Mouse (Mus musculus) heart, postnatal 0 days (tissue): ENCODE data around the gene Astn2. TPM values are rescaled to one million over a fixed set of nuclear protein-coding genes. Genes with fewer than 3 reads are reported as not detected.
A peak's percentile ranks its signal among the peaks of the same experiment; 100 is the strongest.

ENCODE experiments used
- ATAC-seq: fragments of 200-750 bp; cut with Nextera tagmentation; 2 replicates; pipeline ENCODE4 v1.8.0; 2017; ENCODE audit warnings: low read depth, moderate number of reproducible peaks, moderate library complexity; ENCODE audit not compliant: insufficient read depth
- DNase-seq: peaks from one replicate; pipeline ENCODE4 v3.0.0-alpha.2; 2016; ENCODE audit warnings: low spot score
- H3K27ac ChIP-seq: fragments of 300-500 bp; sonication (generic); 2 replicates; pipeline ENCODE4 v1.5.1; 2014; ENCODE audit warnings: low read depth, mild to moderate bottlenecking
- H3K27me3 ChIP-seq: fragments of 300-500 bp; sonication (generic); 2 replicates; pipeline ENCODE4 v1.6.1; 2014; ENCODE audit warnings: low read length, mixed read lengths; ENCODE audit not compliant: control insufficient read depth, insufficient read depth
- H3K36me3 ChIP-seq: fragments of 300-500 bp; sonication (generic); replicated peaks from 2 replicates; pipeline ENCODE4 v1.6.1; 2014; ENCODE audit warnings: low read length, mixed read lengths; ENCODE audit not compliant: control insufficient read depth, insufficient read depth
- H3K4me1 ChIP-seq: fragments of 300-500 bp; sonication (generic); 2 replicates; pipeline ENCODE4 v1.6.1; 2014; ENCODE audit warnings: antibody characterized with exemption; ENCODE audit not compliant: control insufficient read depth, insufficient read depth
- H3K4me2 ChIP-seq: fragments of 300-500 bp; sonication (generic); 2 replicates; pipeline ENCODE4 v1.6.1; 2014; ENCODE audit warnings: low read depth, mild to moderate bottlenecking, low read length, moderate library complexity
- H3K4me3 ChIP-seq: fragments of 300-500 bp; sonication (generic); 2 replicates; pipeline ENCODE4 v1.5.1; 2014; ENCODE audit warnings: low read depth, low read length
- H3K9ac ChIP-seq: fragments of 300-500 bp; sonication (generic); replicated peaks from 2 replicates; pipeline ENCODE4 v1.6.1; 2014; ENCODE audit warnings: low read depth, low read length, mixed read lengths
- H3K9me3 ChIP-seq: fragments of 300-500 bp; sonication (generic); replicated peaks from 2 replicates; pipeline ENCODE4 v1.6.1; 2016; ENCODE audit warnings: low read length; ENCODE audit not compliant: control insufficient read depth
- CTCF ChIP-seq: IDR thresholded peaks from 2 replicates; pipeline ENCODE4 v1.5.1; 2016; ENCODE audit warnings: antibody characterized with exemption, control low read depth, low read depth
- EP300 ChIP-seq: IDR thresholded peaks from 2 replicates; pipeline ENCODE4 v1.6.1; 2016; ENCODE audit warnings: antibody characterized with exemption, low read depth
- WGBS: fragments of 180-500 bp; shearing (Covaris S2); extraction: QIAGEN DNeasy Blood & Tissue Kit; methylation state at CpG from one replicate; pipeline ENCODE4 v1.1.7; 2014; 5-methylcytosine and 5-hydroxymethylcytosine counted together
- polyA plus RNA-seq: library from polyadenylated mRNA; unstranded; fragments of >200 nt; fragmentation: Nextera tagmentation; extraction: Ambion mirVana; gene quantifications from 2 replicates; pipeline ENCODE4 v1.2.1, GENCODE M21; 2015
- total RNA-seq: library from RNA; depleted of rRNA; stranded (reverse); fragments of >200 nt; gene quantifications from 2 replicates; pipeline ENCODE4 v1.2.3, GENCODE M21; 2014; ENCODE audit warnings: low replicate concordance

Gene Astn2
- total and polyA plus RNA-seq, 2 experiments from 2014 or later = 0.25 to 3.7 TPM

DNA sequence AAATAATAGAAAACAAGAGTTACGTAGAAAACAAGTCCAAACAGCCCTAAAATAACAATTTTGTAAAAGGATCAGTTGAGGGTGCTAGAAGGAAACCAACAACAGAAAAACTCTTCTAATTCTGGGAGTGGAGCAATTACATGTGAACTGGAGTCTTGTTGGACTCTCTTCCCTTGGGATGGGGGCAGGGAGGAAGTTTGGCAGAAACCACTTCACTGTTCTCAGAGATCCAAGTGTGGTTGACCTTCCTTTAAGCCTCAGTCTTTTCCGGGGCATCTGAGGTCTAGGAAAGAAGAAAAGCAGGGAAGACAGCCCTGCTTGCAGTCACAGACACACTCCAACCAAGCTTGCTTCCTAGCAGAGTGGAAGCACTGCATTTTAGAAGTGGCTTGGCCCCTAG is 896.3 kb downstream of the Astn2 start:
- no peaks in the 10 kb centered on the region for H3K9me3 ChIP-seq
- no peaks in the 10 kb centered on the region for H3K4me1 ChIP-seq
- H3K4me3 ChIP-seq = no peak overlapping the region
- WGBS = 55% methylated on average over 2 of the region's 2 CpGs
- TF ChIP-seq CTCF = no peak
- TF ChIP-seq EP300 = no peak
- no peak overlapping the region for H3K9ac ChIP-seq
- DNase-seq = peak; percentile 13
- H3K4me2 ChIP-seq = no peak overlapping the region
- H3K27me3 ChIP-seq = no peaks in the 10 kb centered on the region
- H3K36me3 ChIP-seq = no peaks in the 10 kb centered on the region
- H3K27ac ChIP-seq = no peak overlapping the region
- no peak for ATAC-seq

DNA sequence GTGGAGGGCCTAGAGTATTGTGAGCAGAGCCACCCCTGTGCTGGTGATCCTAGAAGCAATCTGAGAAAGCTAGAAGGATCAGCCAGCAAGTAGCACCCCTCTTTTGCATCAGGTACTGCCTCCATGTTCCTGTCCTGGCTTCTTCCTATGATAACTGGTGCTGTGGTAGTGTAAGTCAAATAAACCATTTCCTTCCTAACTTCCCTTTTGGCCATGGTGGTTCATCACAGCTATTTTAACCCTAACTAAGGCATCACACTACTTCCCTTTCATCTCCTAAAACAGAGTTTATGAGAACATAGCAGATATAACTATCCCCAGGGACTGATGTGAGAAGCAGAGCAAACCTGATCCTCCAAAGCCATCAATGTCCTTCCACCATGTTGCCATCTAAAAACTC is 897.5 kb downstream of the Astn2 start:
- no peaks in the 10 kb centered on the region for H3K27me3 ChIP-seq
- no peak for TF ChIP-seq EP300
- TF ChIP-seq CTCF = no peak
- H3K36me3 ChIP-seq = no peaks in the 10 kb centered on the region
- H3K4me3 ChIP-seq = no peak overlapping the region
- H3K27ac ChIP-seq = no peak overlapping the region
- DNase-seq = no peak
- no peak overlapping the region for H3K4me2 ChIP-seq
- no peak for ATAC-seq
- no peaks in the 10 kb centered on the region for H3K9me3 ChIP-seq
- no peaks in the 10 kb centered on the region for H3K4me1 ChIP-seq
- no peak overlapping the region for H3K9ac ChIP-seq

DNA sequence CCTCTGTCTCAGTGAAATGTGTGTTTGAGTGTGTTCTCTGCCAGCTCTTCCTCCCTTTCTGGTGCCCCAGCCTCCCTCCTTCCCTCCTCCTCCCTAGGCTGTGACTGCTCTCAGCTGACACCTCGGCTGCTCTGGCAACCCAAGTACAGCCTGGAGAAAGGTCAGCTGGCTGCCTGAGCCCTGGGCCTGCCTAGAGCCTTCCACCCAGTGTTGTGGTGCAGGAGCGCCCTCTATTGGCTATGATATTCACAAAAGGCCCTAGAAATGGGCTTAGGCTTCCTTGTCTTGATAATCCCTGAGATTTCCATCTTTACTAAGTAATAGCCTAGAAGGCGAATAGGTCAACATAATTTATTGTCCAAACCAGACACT is 908.0 kb downstream of the Astn2 start:
- H3K9me3 ChIP-seq = no peaks in the 10 kb centered on the region
- no peak for TF ChIP-seq EP300
- peak; percentile 94 for TF ChIP-seq CTCF
- 6% methylated on average over 3 of the region's 3 CpGs for WGBS
- peaks cover 9% of the 10 kb centered on the region for H3K4me1 ChIP-seq
- ATAC-seq (peak; percentile 100), DNase-seq (peak; percentile 92)
- no peak overlapping the region for H3K27ac ChIP-seq
- H3K4me2 ChIP-seq = no peak overlapping the region
- no peak overlapping the region for H3K4me3 ChIP-seq
- H3K9ac ChIP-seq = no peak overlapping the region
- no peaks in the 10 kb centered on the region for H3K27me3 ChIP-seq
- no peaks in the 10 kb centered on the region for H3K36me3 ChIP-seq

DNA sequence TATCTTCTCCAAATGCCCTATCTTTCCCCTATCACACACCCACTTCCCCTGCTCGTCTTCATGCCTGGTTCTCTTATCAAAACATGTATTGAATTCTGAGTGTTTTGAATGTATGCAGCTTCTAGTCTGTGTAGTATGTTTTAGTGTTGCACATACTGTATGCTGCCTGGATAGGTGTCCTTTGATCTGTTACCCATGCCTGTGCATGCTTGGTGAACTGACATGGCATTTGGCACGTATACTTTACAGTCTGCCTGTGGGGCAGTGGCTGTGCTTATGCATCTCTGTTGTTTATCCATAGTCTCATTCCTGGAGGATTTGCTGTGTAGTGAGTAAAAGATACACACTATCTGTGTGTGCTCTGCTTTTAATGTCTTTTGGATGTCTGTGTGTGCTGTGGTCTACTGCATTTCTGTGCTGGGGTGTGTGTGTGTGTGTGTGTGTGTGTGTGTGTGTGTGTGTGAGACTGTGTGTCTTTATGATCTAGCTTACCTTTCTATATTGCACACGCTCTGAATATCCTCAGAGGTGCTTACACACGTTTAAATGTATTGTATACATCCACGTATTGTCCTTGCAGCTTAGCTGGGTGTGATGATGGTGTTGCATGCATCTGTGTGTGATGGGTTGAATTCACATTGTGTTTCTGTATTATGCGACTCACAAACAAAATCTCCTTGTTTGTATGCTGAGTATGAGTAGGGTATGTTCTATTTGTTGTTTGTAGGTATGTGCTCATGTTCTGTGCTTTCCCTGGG is 908.5 kb downstream of the Astn2 start:
- no peaks in the 10 kb centered on the region for H3K36me3 ChIP-seq
- no peak; the same call in 1 of the 2 replicates for ATAC-seq

DNA sequence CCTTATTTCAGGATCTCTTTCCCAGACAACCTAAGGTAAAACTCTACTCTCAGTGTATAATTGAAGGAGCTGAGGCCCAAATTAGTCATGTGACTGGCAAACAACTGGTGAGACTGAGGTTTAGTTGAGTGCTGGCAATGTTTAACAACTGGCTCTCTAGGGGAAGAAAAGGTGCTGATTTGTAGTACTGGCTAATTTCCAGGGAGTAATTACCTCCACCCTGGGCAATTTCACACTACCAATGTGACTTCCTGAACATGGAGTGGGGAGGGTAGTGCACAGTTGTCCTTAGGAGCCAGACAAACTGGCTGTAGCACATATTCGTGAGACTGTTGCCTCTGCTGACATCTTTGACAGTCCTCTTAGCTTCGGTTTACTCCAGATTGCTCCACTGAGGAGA is 912.9 kb downstream of the Astn2 start:
- Histone ChIP-seq H3K9ac (no peak overlapping the region), H3K4me1 (peaks cover 9% of the 10 kb centered on the region), H3K4me2 (no peak overlapping the region), H3K27me3 (no peaks in the 10 kb centered on the region), H3K9me3 (no peaks in the 10 kb centered on the region), H3K27ac (no peak overlapping the region), H3K36me3 (no peaks in the 10 kb centered on the region), H3K4me3 (no peak overlapping the region)
- WGBS = 42% methylated on average over 2 of the region's 2 CpGs
- ATAC-seq = no peak
- DNase-seq = no peak
- TF ChIP-seq CTCF = no peak
- TF ChIP-seq EP300 = no peak

More for the DNA sequence above, 908.5 kb downstream of the Astn2 start:
- Histone ChIP-seq H3K27ac (no peak overlapping the region), H3K4me3 (no peak overlapping the region), H3K9me3 (no peaks in the 10 kb centered on the region), H3K4me2 (no peak overlapping the region), H3K27me3 (no peaks in the 10 kb centered on the region), H3K9ac (no peak overlapping the region), H3K4me1 (peaks cover 9% of the 10 kb centered on the region)
- WGBS = 58% methylated on average over 6 of the region's 6 CpGs
- DNase-seq = no peak
- TF ChIP-seq EP300 (no peak), CTCF (no peak)

DNA sequence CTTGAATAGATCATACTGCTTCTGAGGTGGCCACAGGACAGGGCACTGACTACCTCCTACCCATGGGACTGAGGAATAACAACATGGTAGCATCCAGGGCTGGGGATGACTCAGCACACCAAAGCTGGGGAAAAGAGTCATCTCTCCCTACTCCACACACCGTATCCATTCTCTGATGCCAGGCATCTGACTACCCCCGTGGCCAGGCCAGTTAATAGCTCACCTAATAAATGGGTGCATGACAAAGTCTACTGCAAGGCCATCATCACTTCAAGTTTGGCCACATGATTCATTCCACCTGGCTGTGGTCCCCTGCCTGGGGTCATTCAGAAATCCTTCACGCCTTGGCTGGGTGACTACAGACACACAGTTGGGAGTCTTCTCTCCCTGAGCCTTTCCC is 914.7 kb downstream of the Astn2 start:
- ATAC-seq = no peak
- WGBS = 67% methylated on average over 3 of the region's 3 CpGs

More for the DNA sequence above, 914.7 kb downstream of the Astn2 start:
- DNase-seq = no peak
- H3K27ac ChIP-seq = no peak overlapping the region
- no peaks in the 10 kb centered on the region for H3K9me3 ChIP-seq
- no peak overlapping the region for H3K9ac ChIP-seq
- H3K4me1 ChIP-seq = no peaks in the 10 kb centered on the region
- no peaks in the 10 kb centered on the region for H3K27me3 ChIP-seq
- no peak for TF ChIP-seq EP300
- H3K4me3 ChIP-seq = no peak overlapping the region
- H3K36me3 ChIP-seq = no peaks in the 10 kb centered on the region
- H3K4me2 ChIP-seq = no peak overlapping the region
